Mouse (Mus musculus) heart, adult 2 months (tissue): ENCODE measurements around the gene P2rx4.

Experiments used
- EP300 ChIP-seq: fragments of 200-500 bp; IDR thresholded peaks from 2 replicates; pipeline ENCODE4 v1.6.1; 2011; ENCODE audit warnings: low read depth, low read length, control low read depth; ENCODE audit not compliant: insufficient read depth
- POLR2A ChIP-seq: fragments of 200-500 bp; IDR thresholded peaks from 2 replicates; pipeline ENCODE4 v1.6.1; 2011; ENCODE audit warnings: mild to moderate bottlenecking, low read depth, low read length, control low read depth; ENCODE audit not compliant: insufficient read depth

DNA sequence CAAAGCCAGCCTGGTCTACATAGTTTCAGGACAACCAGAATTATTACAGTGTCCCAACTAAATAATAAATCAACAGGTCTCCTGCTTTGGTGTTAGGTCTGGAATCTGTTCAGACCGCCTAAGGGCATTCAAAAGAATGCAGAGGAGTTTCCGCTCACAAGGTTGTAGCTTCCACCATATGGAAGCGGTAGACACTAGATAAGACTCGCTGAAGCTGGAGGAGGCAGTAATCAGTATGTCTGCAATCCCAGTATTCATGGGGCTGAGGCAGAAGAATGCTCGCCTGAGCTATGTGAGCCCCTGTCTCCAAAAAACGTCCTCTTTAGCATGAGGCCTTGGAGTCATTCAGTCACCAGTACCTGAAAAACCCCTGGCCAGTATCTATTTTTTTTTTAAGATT lies 1.5 kb downstream of the P2rx4 start:
- TF ChIP-seq POLR2A (no peak), EP300 (no peak)
